Mouse (Mus musculus): Measurements from ENCODE around the gene Tesmin. TPM values are rescaled to one million over a fixed set of nuclear protein-coding genes. Genes with fewer than 3 reads are reported as not detected.

Gene Tesmin
- polyA plus RNA-seq (2017; shearing (Covaris generic)), result under 1 TPM in 1 of 2 experiments, not detected in 1; 0.45 TPM

DNA sequence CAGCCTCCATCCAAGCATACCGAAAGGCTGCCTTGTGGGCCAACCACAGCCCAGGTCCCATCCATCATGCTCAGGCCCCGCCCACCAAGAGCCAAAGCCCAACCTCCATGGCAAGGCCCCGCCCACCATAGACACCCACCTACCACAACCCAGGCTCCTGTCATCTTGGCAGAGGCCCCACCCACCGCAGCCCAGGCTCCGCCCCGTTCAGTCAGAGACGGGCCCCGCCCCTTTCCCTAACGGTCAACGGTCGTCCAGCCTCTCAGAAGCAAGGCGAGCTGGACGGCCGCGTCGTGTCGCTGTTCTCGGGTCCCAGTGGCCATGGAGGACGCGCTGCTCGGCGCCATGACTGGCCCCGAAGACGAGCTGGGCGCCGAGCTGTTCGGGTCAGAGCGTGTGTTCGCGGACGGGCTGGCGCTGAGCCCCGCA is at the start of gene Tesmin:
TSS of gene Tesmin (plus strand) at position 229 of the 429 bp plus-strand sequence.

DNA sequence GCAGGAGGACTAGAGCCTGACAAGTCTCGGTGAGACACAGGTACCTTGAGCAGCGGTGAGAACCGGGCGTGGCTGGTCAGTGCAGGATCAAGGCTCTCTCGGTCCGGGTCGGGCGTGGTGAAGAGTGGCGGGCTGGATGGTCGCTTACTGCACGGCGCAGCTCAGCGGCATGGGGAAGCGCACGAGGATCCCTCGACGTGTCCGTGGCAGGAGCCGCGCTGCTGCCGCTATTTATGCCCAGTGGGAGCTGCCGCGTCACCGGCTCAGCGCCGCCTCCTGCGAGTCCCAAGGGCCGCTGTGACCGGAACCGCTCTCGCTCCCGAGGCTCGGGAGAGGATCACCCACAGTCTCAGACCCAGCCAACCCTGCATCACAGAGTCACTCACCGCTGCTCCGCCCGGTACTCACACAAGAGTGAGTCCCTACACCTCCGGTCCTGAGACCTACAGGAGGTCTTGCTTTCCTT is 25.6 kb downstream of the Tesmin start, which contains the start of gene Gal:
TSS of gene Gal (minus strand) at position 277 of the 466 bp plus-strand sequence.

Other genes with a start within 250 kb of the Tesmin start
- 10 to 100 TPM; 91.7 to 100.0 TPM for gene Mrpl21, start 106.0 kb upstream of the Tesmin start, polyA plus RNA-seq (2017; shearing (Covaris generic))
- gene Ighmbp2, start 105.8 kb upstream of the Tesmin start, polyA plus RNA-seq (2017; shearing (Covaris generic)), result 10 to 100 TPM; 11.0 to 13.8 TPM
- 10 to 100 TPM; 70.5 to 71.4 TPM for gene Cpt1a, start 66.5 kb upstream of the Tesmin start, polyA plus RNA-seq (2017; shearing (Covaris generic))
- not detected for gene Gal, start 25.7 kb downstream of the Tesmin start, polyA plus RNA-seq (2017; shearing (Covaris generic))
- 10 to 100 TPM; 64.7 to 66.8 TPM for gene Ppp6r3, start 186.9 kb downstream of the Tesmin start, polyA plus RNA-seq (2017; shearing (Covaris generic))